Mouse (Mus musculus) cortical plate, adult 2 months (tissue): ENCODE results near the gene Lin52.

Source experiments
- CTCF ChIP-seq: fragments of 200-500 bp; IDR thresholded peaks from 2 replicates; pipeline ENCODE4 v1.5.1; 2011; ENCODE audit warnings: mild to moderate bottlenecking, control low read depth, low read length; ENCODE audit not compliant: insufficient read depth; ENCODE audit errors: extremely low read depth
- POLR2A ChIP-seq: fragments of 200-500 bp; IDR thresholded peaks from 2 replicates; pipeline ENCODE4 v1.6.1; 2011; ENCODE audit warnings: mild to moderate bottlenecking, low read length, control low read depth; ENCODE audit not compliant: insufficient read depth; ENCODE audit errors: extremely low read depth

DNA sequence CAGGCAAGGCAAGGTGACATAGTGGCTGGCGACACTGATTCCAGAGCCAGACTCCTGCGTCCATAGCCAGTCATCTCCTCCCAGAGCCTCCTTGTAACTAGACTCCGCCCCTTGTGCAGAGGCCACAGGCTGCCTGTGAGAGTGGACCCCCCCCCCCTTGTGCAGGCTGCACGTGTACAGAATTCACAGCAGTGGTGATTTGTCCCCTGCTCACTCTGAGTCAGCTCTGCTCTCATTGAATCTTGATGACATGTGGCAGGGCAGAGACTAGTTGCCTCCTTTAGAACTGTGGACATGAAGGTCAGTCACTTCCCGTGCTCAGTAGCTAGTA is 127.2 kb downstream of the Lin52 start:
- no peak for TF ChIP-seq CTCF
- TF ChIP-seq POLR2A = no peak
